Mouse (Mus musculus) splenic B cell, adult 2 months (primary cell): ENCODE measurements around the gene Ntn4.

Source experiments
- DNase-seq: peaks from one replicate; pipeline ENCODE4 v3.0.0-alpha.2; 2011; ENCODE audit warnings: low read depth, low spot score
- H3K27me3 ChIP-seq: 2 replicates; pipeline ENCODE4 v1.6.1; 2012; ENCODE audit warnings: mild to moderate bottlenecking, low read length, moderate library complexity, mixed read lengths; ENCODE audit not compliant: control insufficient read depth, poor library complexity, insufficient read depth, severe bottlenecking
- H3K36me3 ChIP-seq: 2 replicates; pipeline ENCODE4 v1.6.1; 2012; ENCODE audit warnings: mild to moderate bottlenecking, low read length, moderate library complexity, mixed read lengths; ENCODE audit not compliant: control insufficient read depth, poor library complexity, insufficient read depth, severe bottlenecking

The Ntn4 gene

GRCm38 (mm10) chr10:93756211-93756610, 115.7 kb downstream of the Ntn4 start:
- no peaks in the 10 kb centered on the region for H3K27me3 ChIP-seq
- DNase-seq: no peak
- no peaks in the 10 kb centered on the region for H3K36me3 ChIP-seq

GRCm38 (mm10) chr10:93759644-93760043, 119.2 kb downstream of the Ntn4 start:
- H3K27me3 ChIP-seq: no peaks in the 10 kb centered on the region
- H3K36me3 ChIP-seq: no peaks in the 10 kb centered on the region
- DNase-seq: no peak

- no peak for DNase-seq
- Histone ChIP-seq H3K36me3 (no peaks in the 10 kb centered on the region), H3K27me3 (no peaks in the 10 kb centered on the region)
Observed at GRCm38 (mm10) chr10:93760429-93760828, 119.9 kb downstream of the Ntn4 start.

GRCm38 (mm10) chr10:93763074-93763473, 122.6 kb downstream of the Ntn4 start:
- Histone ChIP-seq H3K27me3 (no peaks in the 10 kb centered on the region), H3K36me3 (no peaks in the 10 kb centered on the region)
- peak; percentile 56 for DNase-seq

- no peaks in the 10 kb centered on the region for H3K36me3 ChIP-seq
- DNase-seq: no peak
- no peaks in the 10 kb centered on the region for H3K27me3 ChIP-seq
Observed at GRCm38 (mm10) chr10:93766221-93766620, 125.7 kb downstream of the Ntn4 start.

- no peak for DNase-seq
- no peaks in the 10 kb centered on the region for H3K36me3 ChIP-seq
Observed at GRCm38 (mm10) chr10:93767245-93767644, 126.8 kb downstream of the Ntn4 start.

GRCm38 (mm10) chr10:93768222-93768621, 127.7 kb downstream of the Ntn4 start:
- no peaks in the 10 kb centered on the region for H3K27me3 ChIP-seq
- DNase-seq: no peak
- H3K36me3 ChIP-seq: no peaks in the 10 kb centered on the region

More at GRCm38 (mm10) chr10:93767245-93767644, 126.8 kb downstream of the Ntn4 start:
- H3K27me3 ChIP-seq: no peaks in the 10 kb centered on the region

GRCm38 (mm10) chr10:93771931-93772465, 131.5 kb downstream of the Ntn4 start:
- no peaks in the 10 kb centered on the region for H3K36me3 ChIP-seq
- H3K27me3 ChIP-seq: no peaks in the 10 kb centered on the region
- DNase-seq: no peak

- no peaks in the 10 kb centered on the region for H3K36me3 ChIP-seq
- no peaks in the 10 kb centered on the region for H3K27me3 ChIP-seq
- no peak for DNase-seq
Observed at GRCm38 (mm10) chr10:93772492-93772891, 132.0 kb downstream of the Ntn4 start.

GRCm38 (mm10) chr10:93776731-93777151, 136.3 kb downstream of the Ntn4 start:
- Histone ChIP-seq H3K27me3 (no peaks in the 10 kb centered on the region), H3K36me3 (no peaks in the 10 kb centered on the region)
- no peak for DNase-seq

- no peaks in the 10 kb centered on the region for H3K36me3 ChIP-seq
- peak; percentile 27 for DNase-seq
- H3K27me3 ChIP-seq: no peaks in the 10 kb centered on the region
Observed at GRCm38 (mm10) chr10:93777372-93777771, 136.9 kb downstream of the Ntn4 start.

- no peak for DNase-seq
- Histone ChIP-seq H3K27me3 (no peaks in the 10 kb centered on the region), H3K36me3 (no peaks in the 10 kb centered on the region)
Observed at GRCm38 (mm10) chr10:93783216-93784013, 142.9 kb downstream of the Ntn4 start.
